Mouse (Mus musculus): Measurements from ENCODE around the gene Sh2d3c.

DNA sequence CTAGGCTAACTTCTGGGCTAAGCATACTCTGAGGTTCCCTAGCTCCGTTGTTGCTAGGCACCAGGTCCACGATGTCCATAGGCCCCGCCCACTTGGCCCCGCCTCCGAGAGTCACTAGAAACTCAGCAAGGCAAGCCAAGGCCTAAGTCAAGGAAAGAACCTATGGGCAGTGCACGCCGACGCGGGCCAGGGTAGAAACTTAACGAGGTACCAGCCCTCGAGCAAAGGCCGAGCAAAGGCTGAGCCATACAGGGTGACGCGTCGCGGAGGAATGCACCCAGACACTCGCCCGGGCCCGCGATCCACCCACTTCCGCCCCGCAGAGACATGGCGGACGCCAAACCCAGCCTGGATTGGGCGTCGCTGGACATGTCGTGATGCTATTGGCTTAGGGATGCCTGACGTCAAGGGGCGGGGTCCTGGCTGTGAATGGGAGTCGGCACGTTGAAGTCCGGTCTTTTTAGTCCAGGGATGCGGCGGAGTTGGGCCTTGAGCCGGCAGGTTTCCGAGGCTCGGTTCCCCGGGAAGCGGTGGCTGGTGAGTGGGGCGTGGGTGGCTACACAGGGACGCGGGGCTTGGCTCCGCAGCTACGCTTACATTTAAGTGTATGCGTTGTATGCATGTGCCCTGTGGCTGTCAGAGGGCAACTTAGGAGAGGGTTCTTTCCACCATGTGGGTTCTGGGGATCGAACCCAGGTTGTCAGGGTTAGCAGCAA, 54.7 kb downstream of the Sh2d3c start, which contains the start of the genes Ttc16 and Ptrh1:
- no peak for TF ChIP-seq GATA1 (IDR thresholded peaks at IDR 0.05; ENCODE audit: low read length)
- no peak for TF ChIP-seq TAL1 (IDR thresholded peaks at IDR 0.05; ENCODE audit: low read length)
